Mouse (Mus musculus): ENCODE results near the gene Il4ra. TPM values are rescaled to one million over a fixed set of nuclear protein-coding genes. Genes with fewer than 3 reads are reported as not detected.

The Il4ra gene
- polyA plus RNA-seq, 1 experiment: 5.3 TPM

GRCm38 (mm10) chr7:125618016-125618415 lies 66.1 kb downstream of the Il4ra start:
- TF ChIP-seq GATA1 (IDR thresholded peaks at IDR 0.05; ENCODE audit: low read length): no peak

- no peak for TF ChIP-seq GATA1 (IDR thresholded peaks at IDR 0.05; ENCODE audit: low read length)
Observed at GRCm38 (mm10) chr7:125620077-125620476, 68.2 kb downstream of the Il4ra start.

GRCm38 (mm10) chr7:125622741-125623685 lies 71.1 kb downstream of the Il4ra start:
- no peak for TF ChIP-seq GATA1 (IDR thresholded peaks at IDR 0.05; ENCODE audit: low read length)

- TF ChIP-seq GATA1 (IDR thresholded peaks at IDR 0.05; ENCODE audit: low read length): no peak
Observed at GRCm38 (mm10) chr7:125625219-125625618, 73.3 kb downstream of the Il4ra start.

GRCm38 (mm10) chr7:125625829-125626228 lies 73.9 kb downstream of the Il4ra start:
- no peak for TF ChIP-seq GATA1 (IDR thresholded peaks at IDR 0.05; ENCODE audit: low read length)

Other genes with a start within 250 kb of the Il4ra start
- gene Kdm8, start 107.4 kb upstream of the Il4ra start, polyA plus RNA-seq (2012): 4.4 and 5.5 TPM in 2 replicates
- gene Nsmce1, start 60.5 kb upstream of the Il4ra start, polyA plus RNA-seq (2012): 11.4 and 13.6 TPM in 2 replicates
- not detected in 2 replicates for gene Il21r, start 51.3 kb downstream of the Il4ra start, polyA plus RNA-seq (2012)
- 105 and 136 TPM in 2 replicates for gene Gtf3c1, start 155.7 kb downstream of the Il4ra start, polyA plus RNA-seq (2012)
- 3.5 and 5.1 TPM in 2 replicates for gene D430042O09Rik, start 155.8 kb downstream of the Il4ra start, polyA plus RNA-seq (2012)